Mouse (Mus musculus) megakaryocyte, embryonic 14.5 days (primary cell): ENCODE measurements at regions not wholly inside any gene's neighbourhood (a gene's known extent, or its start where the extent isn't known, plus 50 kb on each side); places are given as distances from the start of the nearest gene placed in this dataset.

Experiments
- FLI1 ChIP-seq: IDR thresholded peaks from 2 replicates; pipeline ENCODE4 v1.6.1; 2012; ENCODE audit warnings: low read length, inconsistent platforms, mixed read lengths
- GATA1 ChIP-seq: IDR thresholded peaks from 3 replicates; pipeline ENCODE4 v1.6.1; 2012; ENCODE audit warnings: mixed read lengths, low read length, inconsistent platforms, borderline replicate concordance

GRCm38 (mm10) chr2:124742964-124743363 lies 325.0 kb upstream of the Slc24a5 start:
- TF ChIP-seq GATA1 (no peak), FLI1 (no peak)
